Mouse (Mus musculus): Measurements from ENCODE around the gene Tctex1d4. TPM values are rescaled to one million over a fixed set of nuclear protein-coding genes. Genes with fewer than 3 reads are reported as not detected.

Gene Tctex1d4
- total and polyA plus RNA-seq, 2 experiments from 2014 or later, result not detected

DNA sequence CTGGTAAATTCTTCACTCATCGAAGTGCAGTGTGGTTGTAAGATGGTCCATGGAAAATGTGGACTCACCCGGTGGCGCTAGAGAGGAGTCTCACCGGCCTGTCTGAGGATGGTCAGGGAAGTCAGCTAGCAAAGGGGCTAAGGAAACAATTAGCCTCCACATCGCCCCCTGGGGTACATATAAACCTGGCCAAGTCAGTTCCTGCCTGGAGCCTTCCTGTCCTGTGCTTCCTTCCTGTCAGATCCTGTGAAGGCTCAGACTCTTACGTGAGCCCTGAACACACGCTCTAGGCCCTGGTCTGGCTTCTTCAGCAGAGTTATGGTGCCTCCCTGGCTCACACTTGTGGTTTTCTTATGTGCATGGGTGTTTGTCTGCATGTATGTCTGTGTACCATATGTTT, 25.4 kb upstream of the Tctex1d4 start:
- no peak overlapping the region for H3K4me3 ChIP-seq (ENCODE audit: low read depth, low read length)
- no peaks in the 10 kb centered on the region for H3K36me3 ChIP-seq (replicated peaks; ENCODE audit: control insufficient read depth, insufficient read depth, low read length)
- 38% methylated on average over 7 of the region's 7 CpGs for WGBS
- no peak overlapping the region for H3K9ac ChIP-seq (replicated peaks; ENCODE audit: low read depth, low read length)
- H3K27ac ChIP-seq (ENCODE audit: low read depth), result 0 out of 2 replicates have a peak overlapping the region, but pooled peaks have one; percentile 11
- peaks cover 2% of the 10 kb centered on the region; the same call in 1 of the 2 replicates for H3K4me1 ChIP-seq (ENCODE audit: control insufficient read depth, insufficient read depth)
- H3K27me3 ChIP-seq (ENCODE audit: control insufficient read depth, insufficient read depth, low read length), result no peaks in the 10 kb centered on the region
- H3K4me2 ChIP-seq (ENCODE audit: low read depth, low read length), result no peak overlapping the region
- peak; percentile 50; the same call in 1 of the 2 replicates for ATAC-seq (ENCODE audit: insufficient read depth, low read depth)
- peak; percentile 39 for DNase-seq (ENCODE audit: low spot score)
- TF ChIP-seq CTCF (IDR thresholded peaks at IDR 0.05; ENCODE audit: low read depth), result peak; percentile 40
- TF ChIP-seq EP300 (IDR thresholded peaks at IDR 0.05; ENCODE audit: low read depth), result no peak
- H3K9me3 ChIP-seq (replicated peaks; ENCODE audit: control insufficient read depth, low read length), result no peaks in the 10 kb centered on the region

DNA sequence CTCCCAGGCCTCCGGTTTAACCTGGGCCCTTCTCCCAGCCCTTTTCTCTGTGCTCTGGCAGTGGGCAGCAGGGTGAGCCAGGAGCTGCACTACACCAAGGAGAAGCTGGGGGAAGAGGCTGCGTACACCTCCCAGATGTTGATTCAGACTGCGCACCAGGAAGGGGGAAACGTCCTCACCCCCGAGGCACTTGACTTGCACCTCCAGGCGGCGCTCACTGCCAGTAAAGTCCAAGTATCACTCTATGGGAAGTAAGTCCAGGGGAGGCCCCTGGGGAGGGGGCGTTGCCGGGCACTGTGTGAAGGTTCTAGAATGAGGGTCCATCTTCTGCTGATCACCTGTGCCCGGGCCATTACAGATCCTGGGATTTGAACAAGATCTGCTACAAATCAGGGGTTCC, 21.9 kb upstream of the Tctex1d4 start:
- no peaks in the 10 kb centered on the region for H3K9me3 ChIP-seq (replicated peaks; ENCODE audit: control insufficient read depth, low read length)
- H3K27me3 ChIP-seq (ENCODE audit: control insufficient read depth, insufficient read depth, low read length), result no peaks in the 10 kb centered on the region
- WGBS, result 68% methylated on average over 10 of the region's 10 CpGs
- no peak for DNase-seq (ENCODE audit: low spot score)
- H3K4me2 ChIP-seq (ENCODE audit: low read depth, low read length), result no peak overlapping the region
- ATAC-seq (ENCODE audit: insufficient read depth, low read depth), result no peak
- no peak overlapping the region for H3K4me3 ChIP-seq (ENCODE audit: low read depth, low read length)
- no peak overlapping the region for H3K9ac ChIP-seq (replicated peaks; ENCODE audit: low read depth, low read length)
- TF ChIP-seq EP300 (IDR thresholded peaks at IDR 0.05; ENCODE audit: low read depth) (no peak), CTCF (IDR thresholded peaks at IDR 0.05; ENCODE audit: low read depth) (no peak)
- no peak overlapping the region for H3K27ac ChIP-seq (ENCODE audit: low read depth)
- no peaks in the 10 kb centered on the region for H3K4me1 ChIP-seq (ENCODE audit: control insufficient read depth, insufficient read depth)
- no peaks in the 10 kb centered on the region for H3K36me3 ChIP-seq (replicated peaks; ENCODE audit: control insufficient read depth, insufficient read depth, low read length)

- Histone ChIP-seq H3K27me3 (ENCODE audit: control insufficient read depth, insufficient read depth, low read length) (no peaks in the 10 kb centered on the region), H3K4me3 (ENCODE audit: low read depth, low read length) (no peak overlapping the region), H3K9ac (replicated peaks; ENCODE audit: low read depth, low read length) (no peak overlapping the region), H3K9me3 (replicated peaks; ENCODE audit: control insufficient read depth, low read length) (no peaks in the 10 kb centered on the region), H3K4me1 (ENCODE audit: control insufficient read depth, insufficient read depth) (no peaks in the 10 kb centered on the region), H3K27ac (ENCODE audit: low read depth) (no peak overlapping the region), H3K36me3 (replicated peaks; ENCODE audit: control insufficient read depth, insufficient read depth, low read length) (no peaks in the 10 kb centered on the region), H3K4me2 (ENCODE audit: low read depth, low read length) (no peak overlapping the region)
- ATAC-seq (ENCODE audit: insufficient read depth, low read depth) (no peak), DNase-seq (ENCODE audit: low spot score) (no peak)
- WGBS, result 58% methylated on average over 10 of the region's 10 CpGs
- no peak for TF ChIP-seq EP300 (IDR thresholded peaks at IDR 0.05; ENCODE audit: low read depth)
- TF ChIP-seq CTCF (IDR thresholded peaks at IDR 0.05; ENCODE audit: low read depth), result no peak
These were observed 21.5 kb upstream of the Tctex1d4 start for GRCm38 (mm10) chr4:117105127-117105526.

DNA sequence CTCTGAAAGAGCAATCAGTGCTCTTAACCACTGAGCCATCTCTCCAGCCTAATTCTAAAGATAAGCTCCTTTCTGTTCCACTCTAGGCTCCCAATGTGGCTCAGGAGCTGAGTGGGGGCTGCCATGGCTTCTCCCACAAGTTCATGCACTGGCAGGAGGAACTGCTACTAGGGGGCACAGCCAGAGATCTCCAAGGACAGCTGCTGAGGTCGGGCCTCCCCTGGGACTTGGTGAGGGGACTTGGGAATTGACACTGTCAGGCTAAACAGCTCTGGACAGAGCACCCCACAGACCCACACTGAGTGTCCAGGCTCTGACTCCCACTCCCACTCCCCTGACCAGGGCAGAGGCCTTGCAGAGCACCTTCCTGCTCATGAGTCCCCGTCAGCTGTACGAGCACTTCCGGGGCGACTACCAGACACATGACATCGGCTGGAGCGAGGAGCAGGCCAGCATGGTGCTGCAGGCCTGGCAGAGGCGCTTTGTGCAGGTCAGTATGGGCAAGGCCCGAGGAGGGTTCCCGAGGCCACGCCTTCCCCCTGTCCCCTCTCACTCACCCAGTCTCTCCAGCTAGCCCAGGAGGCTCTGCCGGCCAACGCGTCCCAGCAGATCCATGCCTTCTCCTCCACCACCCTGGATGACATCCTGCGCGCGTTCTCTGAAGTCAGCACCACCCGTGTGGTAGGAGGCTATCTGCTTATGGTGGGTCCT, 18.6 kb upstream of the Tctex1d4 start:
- TF ChIP-seq EP300 (IDR thresholded peaks at IDR 0.05; ENCODE audit: low read depth), result no peak
- TF ChIP-seq CTCF (IDR thresholded peaks at IDR 0.05; ENCODE audit: low read depth), result no peak
- Histone ChIP-seq H3K4me3 (ENCODE audit: low read depth, low read length) (no peak overlapping the region), H3K9ac (replicated peaks; ENCODE audit: low read depth, low read length) (no peak overlapping the region), H3K4me1 (ENCODE audit: control insufficient read depth, insufficient read depth) (no peaks in the 10 kb centered on the region), H3K36me3 (replicated peaks; ENCODE audit: control insufficient read depth, insufficient read depth, low read length) (no peaks in the 10 kb centered on the region), H3K27ac (ENCODE audit: low read depth) (no peak overlapping the region), H3K9me3 (replicated peaks; ENCODE audit: control insufficient read depth, low read length) (no peaks in the 10 kb centered on the region), H3K4me2 (ENCODE audit: low read depth, low read length) (no peak overlapping the region), H3K27me3 (ENCODE audit: control insufficient read depth, insufficient read depth, low read length) (no peaks in the 10 kb centered on the region)
- ATAC-seq (ENCODE audit: insufficient read depth, low read depth), result no peak
- WGBS, result 83% methylated on average over 18 of the region's 18 CpGs
- no peak for DNase-seq (ENCODE audit: low spot score)

DNA sequence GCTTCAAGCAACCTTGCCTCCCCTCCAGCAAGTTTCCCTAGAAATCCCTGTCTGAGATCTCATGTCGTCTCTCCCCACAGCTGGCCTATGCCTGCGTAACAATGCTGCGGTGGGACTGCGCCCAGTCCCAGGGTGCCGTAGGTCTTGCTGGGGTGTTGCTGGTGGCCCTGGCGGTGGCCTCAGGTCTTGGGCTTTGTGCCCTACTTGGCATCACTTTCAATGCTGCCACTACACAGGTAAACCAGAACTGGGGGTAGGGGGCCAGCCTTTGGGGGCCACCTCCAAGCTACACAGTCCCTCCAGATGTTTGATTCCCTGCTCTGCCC, 18.1 kb upstream of the Tctex1d4 start:
- DNase-seq (ENCODE audit: low spot score) (no peak), ATAC-seq (ENCODE audit: insufficient read depth, low read depth) (no peak)
- Histone ChIP-seq H3K36me3 (replicated peaks; ENCODE audit: control insufficient read depth, insufficient read depth, low read length) (no peaks in the 10 kb centered on the region), H3K9ac (replicated peaks; ENCODE audit: low read depth, low read length) (no peak overlapping the region), H3K4me2 (ENCODE audit: low read depth, low read length) (no peak overlapping the region), H3K9me3 (replicated peaks; ENCODE audit: control insufficient read depth, low read length) (no peaks in the 10 kb centered on the region), H3K4me3 (ENCODE audit: low read depth, low read length) (no peak overlapping the region), H3K27ac (ENCODE audit: low read depth) (no peak overlapping the region), H3K27me3 (ENCODE audit: control insufficient read depth, insufficient read depth, low read length) (no peaks in the 10 kb centered on the region), H3K4me1 (ENCODE audit: control insufficient read depth, insufficient read depth) (no peaks in the 10 kb centered on the region)
- TF ChIP-seq EP300 (IDR thresholded peaks at IDR 0.05; ENCODE audit: low read depth), result no peak
- WGBS, result 91% methylated on average over 6 of the region's 6 CpGs

GRCm38 (mm10) chr4:117109330-117109729, 17.3 kb upstream of the Tctex1d4 start:
- H3K4me3 ChIP-seq (ENCODE audit: low read depth, low read length), result no peak overlapping the region
- no peaks in the 10 kb centered on the region for H3K4me1 ChIP-seq (ENCODE audit: control insufficient read depth, insufficient read depth)
- no peak for ATAC-seq (ENCODE audit: insufficient read depth, low read depth)
- H3K9me3 ChIP-seq (replicated peaks; ENCODE audit: control insufficient read depth, low read length), result no peaks in the 10 kb centered on the region
- TF ChIP-seq CTCF (IDR thresholded peaks at IDR 0.05; ENCODE audit: low read depth), result no peak
- no peak for TF ChIP-seq EP300 (IDR thresholded peaks at IDR 0.05; ENCODE audit: low read depth)
- no peak overlapping the region for H3K27ac ChIP-seq (ENCODE audit: low read depth)
- H3K27me3 ChIP-seq (ENCODE audit: control insufficient read depth, insufficient read depth, low read length), result no peaks in the 10 kb centered on the region
- H3K9ac ChIP-seq (replicated peaks; ENCODE audit: low read depth, low read length), result no peak overlapping the region
- no peaks in the 10 kb centered on the region for H3K36me3 ChIP-seq (replicated peaks; ENCODE audit: control insufficient read depth, insufficient read depth, low read length)
- 86% methylated on average over 25 of the region's 25 CpGs for WGBS
- DNase-seq (ENCODE audit: low spot score), result no peak
- H3K4me2 ChIP-seq (ENCODE audit: low read depth, low read length), result no peak overlapping the region

All from heart, postnatal 0 days (tissue).